Mouse (Mus musculus): Measurements from ENCODE around the gene Zfp128. TPM values are rescaled to one million over a fixed set of nuclear protein-coding genes. Genes with fewer than 3 reads are reported as not detected.
A peak's percentile ranks its signal among the peaks of the same experiment; 100 is the strongest.
"Not testable (repeated sequence)": the region's sequence is repeated elsewhere in the genome, so short reads cannot be mapped to it uniquely, and the experiment has no call there.

Gene Zfp128
- polyA plus RNA-seq (2015; fragmentation: Nextera tagmentation; extraction: Ambion mirVana) = 3.3 and 3.5 TPM in 2 replicates

- ATAC-seq (replicated peaks; ENCODE audit: low FRiP score, low read depth) (peak; percentile 100), DNase-seq (ENCODE audit: low spot score) (peak; percentile 98)
- TF ChIP-seq CTCF (IDR thresholded peaks at IDR 0.05; ENCODE audit: low read depth) = 0 out of 2 replicates have a peak, but pooled peaks have one; percentile 20
- Histone ChIP-seq H3K4me2 (ENCODE audit: low read length) (peak within 1 kb of the TSS; percentile 73), H3K27me3 (ENCODE audit: insufficient read depth, low read length) (no peaks in the 10 kb centered on the region), H3K27ac (no peak within 1 kb of the TSS), H3K36me3 (ENCODE audit: insufficient read depth, low read length) (peaks cover 14% of the 10 kb centered on the region), H3K9me3 (replicated peaks; ENCODE audit: low read length) (no peaks in the 10 kb centered on the region), H3K9ac (ENCODE audit: low read depth, low read length) (peak within 1 kb of the TSS; percentile 58), H3K4me1 (replicated peaks; ENCODE audit: insufficient read depth, low read length) (peaks cover 6% of the 10 kb centered on the region), H3K4me3 (replicated peaks; ENCODE audit: low read depth, low read length) (peak within 1 kb of the TSS; percentile 80)
- WGBS = 1% methylated on average over 35 of the region's 35 CpGs
These were observed at the start of gene Zfp128 for GRCm38 (mm10) chr7:12880911-12881660. Gene Zfp128 (plus strand): TSS chr7:12881177.

DNA sequence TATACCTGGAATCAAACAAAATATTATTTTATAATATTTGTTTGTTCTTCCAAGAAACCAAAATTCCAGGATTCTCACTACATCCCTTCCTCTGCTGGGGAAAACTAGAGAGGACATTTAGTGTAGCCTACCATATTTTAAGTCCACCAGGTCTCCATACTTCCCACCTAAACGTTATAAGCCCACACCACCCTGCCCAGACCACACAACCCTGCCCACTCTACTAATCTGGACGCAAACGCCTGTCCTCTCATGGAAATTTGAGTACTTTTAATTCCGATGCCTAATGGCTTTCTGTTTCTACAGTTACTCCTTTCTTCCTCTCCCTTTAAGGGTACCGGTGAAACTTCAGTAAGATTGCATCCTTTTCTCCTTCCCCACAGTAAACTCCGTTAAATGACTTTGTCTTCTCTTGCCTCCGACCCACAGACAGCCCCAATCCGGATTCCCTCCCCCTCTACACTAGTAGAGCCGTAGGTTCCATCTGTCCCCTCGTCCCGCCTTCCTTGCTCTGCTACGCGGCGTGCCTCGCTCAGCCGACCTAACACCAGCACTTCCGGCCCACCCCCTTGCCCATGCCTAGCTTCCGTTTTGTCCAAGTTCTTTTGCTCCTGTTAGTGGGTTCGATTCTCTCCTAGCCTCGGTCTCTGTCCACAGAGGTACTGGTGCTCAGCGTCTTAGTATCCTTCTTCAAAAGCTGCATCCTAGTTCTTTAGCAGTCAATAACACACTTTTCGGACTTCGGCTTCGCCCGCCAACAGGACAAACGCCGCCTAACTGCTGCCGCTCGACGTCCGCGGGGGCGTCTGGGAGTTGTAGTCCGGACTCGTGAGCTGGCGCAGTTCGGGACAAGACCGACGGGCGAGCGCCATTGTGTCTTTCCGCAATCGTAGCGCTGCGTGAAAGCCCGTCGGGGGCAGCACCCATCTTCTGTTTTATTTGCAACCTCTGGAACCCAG is 46.5 kb upstream of the Zfp128 start, which contains the start of gene Zfp110:
Zfp110 (plus strand) TSS at position 600 of the 959 bp plus-strand sequence.
- TF ChIP-seq CTCF (IDR thresholded peaks at IDR 0.05; ENCODE audit: low read depth) = peak; percentile 15; the same call in 1 of the 2 replicates
- Histone ChIP-seq H3K9ac (ENCODE audit: low read depth, low read length) (peak within 1 kb of the TSS; percentile 75), H3K4me3 (replicated peaks; ENCODE audit: low read depth, low read length) (peak within 1 kb of the TSS; percentile 57), H3K27ac (peak within 1 kb of the TSS; percentile 67), H3K36me3 (ENCODE audit: insufficient read depth, low read length) (peaks cover 26% of the 10 kb centered on the region), H3K4me1 (replicated peaks; ENCODE audit: insufficient read depth, low read length) (no peaks in the 10 kb centered on the region), H3K9me3 (replicated peaks; ENCODE audit: low read length) (peaks cover 8% of the 10 kb centered on the region), H3K27me3 (ENCODE audit: insufficient read depth, low read length) (no peaks in the 10 kb centered on the region), H3K4me2 (ENCODE audit: low read length) (peak within 1 kb of the TSS; percentile 53)
- ATAC-seq (replicated peaks; ENCODE audit: low FRiP score, low read depth) (peak; percentile 95), DNase-seq (ENCODE audit: low spot score) (peak; percentile 97)
- WGBS = 2% methylated on average over 47 of the region's 47 CpGs

DNA sequence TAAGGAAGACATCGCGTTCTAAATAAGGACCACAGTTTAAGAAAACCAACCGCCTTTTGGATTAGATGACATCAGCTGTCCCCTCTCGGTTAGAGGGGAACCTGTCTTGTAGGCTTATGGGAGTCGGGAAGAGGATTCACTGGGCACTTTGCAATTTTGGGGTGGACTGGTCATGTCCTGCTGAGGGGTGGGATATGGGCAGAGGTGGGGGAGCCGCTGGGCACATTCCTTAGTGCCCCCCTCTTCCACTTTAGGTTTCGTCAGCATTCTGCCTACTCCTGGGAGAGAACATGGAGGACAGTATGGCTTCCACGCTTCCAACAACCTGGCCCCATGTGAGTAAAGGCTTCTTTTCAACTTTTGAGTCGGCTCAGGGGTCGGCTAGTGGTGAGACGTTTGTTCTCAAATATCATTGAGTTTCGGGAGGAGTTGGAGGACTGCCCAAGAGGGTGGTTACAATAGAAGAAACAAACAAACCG is 45.7 kb upstream of the Zfp128 start:
- WGBS = 29% methylated on average over 13 of the region's 13 CpGs
- peak; percentile 51 for DNase-seq (ENCODE audit: low spot score)
- Histone ChIP-seq H3K27ac (peak overlapping the region; percentile 67), H3K4me3 (replicated peaks; ENCODE audit: low read depth, low read length) (peak overlapping the region; percentile 57), H3K4me1 (replicated peaks; ENCODE audit: insufficient read depth, low read length) (no peaks in the 10 kb centered on the region), H3K4me2 (ENCODE audit: low read length) (peak overlapping the region; percentile 53), H3K9ac (ENCODE audit: low read depth, low read length) (peak overlapping the region; percentile 75), H3K27me3 (ENCODE audit: insufficient read depth, low read length) (no peaks in the 10 kb centered on the region), H3K9me3 (replicated peaks; ENCODE audit: low read length) (peaks cover 13% of the 10 kb centered on the region), H3K36me3 (ENCODE audit: insufficient read depth, low read length) (peaks cover 31% of the 10 kb centered on the region)
- ATAC-seq (replicated peaks; ENCODE audit: low FRiP score, low read depth) = peak; percentile 58
- no peak for TF ChIP-seq CTCF (IDR thresholded peaks at IDR 0.05; ENCODE audit: low read depth)

DNA sequence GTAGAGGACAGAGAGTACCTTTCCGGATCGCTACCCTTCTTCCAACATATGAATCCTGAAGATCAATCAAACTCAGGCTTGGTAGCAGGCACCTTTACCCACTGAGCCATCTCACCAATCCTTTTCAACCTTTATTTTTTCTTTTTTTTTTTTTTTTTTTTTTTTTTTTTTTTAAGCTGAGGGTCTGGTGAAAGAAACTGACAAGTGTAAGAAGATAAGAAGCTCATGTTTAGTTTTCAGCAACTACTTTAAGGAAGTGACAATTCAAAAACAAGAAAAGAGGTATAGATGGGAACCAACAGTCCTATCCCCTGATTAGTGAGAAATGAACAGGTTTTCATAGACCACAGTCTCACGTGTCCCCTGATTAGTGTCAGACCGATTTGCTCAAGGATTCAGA is 45.2 kb upstream of the Zfp128 start:
- TF ChIP-seq CTCF (IDR thresholded peaks at IDR 0.05; ENCODE audit: low read depth) = no peak
- no peaks in the 10 kb centered on the region for H3K27me3 ChIP-seq (ENCODE audit: insufficient read depth, low read length)
- H3K4me1 ChIP-seq (replicated peaks; ENCODE audit: insufficient read depth, low read length) = no peaks in the 10 kb centered on the region
- H3K4me3 ChIP-seq (replicated peaks; ENCODE audit: low read depth, low read length) = peak overlapping the region; percentile 57
- WGBS = 97% methylated on average over 4 of the region's 4 CpGs
- H3K4me2 ChIP-seq (ENCODE audit: low read length) = peak overlapping the region; percentile 53
- H3K36me3 ChIP-seq (ENCODE audit: insufficient read depth, low read length) = peaks cover 34% of the 10 kb centered on the region
- no peak for DNase-seq (ENCODE audit: low spot score)
- no peak for ATAC-seq (replicated peaks; ENCODE audit: low FRiP score, low read depth)
- H3K9me3 ChIP-seq (replicated peaks; ENCODE audit: low read length) = peaks cover 13% of the 10 kb centered on the region
- no peak overlapping the region for H3K27ac ChIP-seq
- no peak overlapping the region for H3K9ac ChIP-seq (ENCODE audit: low read depth, low read length)

- H3K9ac ChIP-seq (ENCODE audit: low read depth, low read length) = no peak overlapping the region
- ATAC-seq (replicated peaks; ENCODE audit: low FRiP score, low read depth) (no peak), DNase-seq (ENCODE audit: low spot score) (peak; percentile 64)
- no peaks in the 10 kb centered on the region for H3K4me1 ChIP-seq (replicated peaks; ENCODE audit: insufficient read depth, low read length)
- WGBS = 15% methylated on average over 3 of the region's 3 CpGs
- no peaks in the 10 kb centered on the region for H3K9me3 ChIP-seq (replicated peaks; ENCODE audit: low read length)
- H3K4me3 ChIP-seq (replicated peaks; ENCODE audit: low read depth, low read length) = no peak overlapping the region
- H3K27me3 ChIP-seq (ENCODE audit: insufficient read depth, low read length) = no peaks in the 10 kb centered on the region
- H3K4me2 ChIP-seq (ENCODE audit: low read length) = no peak overlapping the region
- peak; percentile 65 for TF ChIP-seq CTCF (IDR thresholded peaks at IDR 0.05; ENCODE audit: low read depth)
- no peak overlapping the region for H3K27ac ChIP-seq
- no peaks in the 10 kb centered on the region for H3K36me3 ChIP-seq (ENCODE audit: insufficient read depth, low read length)
These were observed 6.7 kb upstream of the Zfp128 start for GRCm38 (mm10) chr7:12874301-12874700.

DNA sequence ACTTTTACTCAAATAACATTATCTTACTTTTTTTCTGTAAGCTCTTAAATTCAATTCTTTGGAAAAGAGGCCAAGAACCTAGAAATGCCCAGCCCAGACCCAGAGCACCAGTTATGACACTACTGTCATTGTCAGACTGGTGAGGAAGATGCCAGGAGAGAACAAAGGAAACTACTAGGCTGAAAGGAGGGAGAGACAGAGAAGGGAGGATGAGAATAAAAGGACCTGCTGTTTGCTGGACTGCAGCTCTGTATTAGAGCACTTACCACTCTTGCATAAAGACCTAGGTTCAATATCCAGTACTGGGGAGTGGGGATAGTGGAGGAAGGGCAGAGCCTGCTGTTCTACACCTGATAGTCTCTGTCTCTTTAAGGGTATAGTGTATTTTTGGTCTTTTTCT is 941 bp upstream of the Zfp128 start:
- no peaks in the 10 kb centered on the region for H3K27me3 ChIP-seq (ENCODE audit: insufficient read depth, low read length)
- H3K36me3 ChIP-seq (ENCODE audit: insufficient read depth, low read length) = 0 out of 2 replicates have a peak, but pooled peaks cover 4% of the 10 kb centered on the region
- no peaks in the 10 kb centered on the region for H3K9me3 ChIP-seq (replicated peaks; ENCODE audit: low read length)
- no peak overlapping the region for H3K9ac ChIP-seq (ENCODE audit: low read depth, low read length)
- no peak for TF ChIP-seq CTCF (IDR thresholded peaks at IDR 0.05; ENCODE audit: low read depth)
- H3K27ac ChIP-seq = no peak overlapping the region
- ATAC-seq (replicated peaks; ENCODE audit: low FRiP score, low read depth) (no peak), DNase-seq (ENCODE audit: low spot score) (no peak)
- peaks cover 6% of the 10 kb centered on the region for H3K4me1 ChIP-seq (replicated peaks; ENCODE audit: insufficient read depth, low read length)
- no peak overlapping the region for H3K4me2 ChIP-seq (ENCODE audit: low read length)
- H3K4me3 ChIP-seq (replicated peaks; ENCODE audit: low read depth, low read length) = no peak overlapping the region

DNA sequence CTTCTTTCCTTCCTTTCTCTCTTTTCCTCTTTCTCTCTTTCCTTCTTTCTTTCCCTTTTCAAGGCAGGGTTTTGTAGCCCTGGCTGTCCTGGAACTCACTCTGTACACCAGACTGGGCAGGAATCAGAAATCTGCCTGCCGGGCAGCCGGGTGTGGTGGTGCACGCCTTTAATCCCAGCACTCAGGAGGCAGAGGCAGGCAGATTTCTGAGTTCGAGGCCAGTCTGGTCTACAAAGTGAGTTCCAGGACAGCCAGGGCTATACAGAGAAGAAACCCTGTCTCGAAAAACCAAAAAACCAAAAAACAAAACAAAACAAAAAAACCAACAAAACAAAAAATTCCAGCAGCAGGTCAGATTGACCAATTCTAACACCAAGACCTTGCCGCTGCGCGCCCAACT is 480 bp upstream of the Zfp128 start:
- Histone ChIP-seq H3K4me2 (ENCODE audit: low read length) (peak overlapping the region; percentile 73), H3K9ac (ENCODE audit: low read depth, low read length) (0 out of 2 replicates have a peak overlapping the region, but pooled peaks have one; percentile 58), H3K4me3 (replicated peaks; ENCODE audit: low read depth, low read length) (peak overlapping the region; percentile 80)
- not testable (repeated sequence) for H3K4me1 ChIP-seq (replicated peaks; ENCODE audit: insufficient read depth, low read length); ATAC-seq (replicated peaks; ENCODE audit: low FRiP score, low read depth); H3K27ac ChIP-seq; H3K36me3 ChIP-seq (ENCODE audit: insufficient read depth, low read length); H3K9me3 ChIP-seq (replicated peaks; ENCODE audit: low read length); H3K27me3 ChIP-seq (ENCODE audit: insufficient read depth, low read length); DNase-seq (ENCODE audit: low spot score)
- WGBS = 42% methylated on average over 8 of the region's 8 CpGs
